Mouse (Mus musculus): ENCODE measurements at regions not wholly inside any gene's neighbourhood (a gene's known extent, or its start where the extent isn't known, plus 50 kb on each side); places are given as distances from the start of the nearest gene placed in this dataset.

DNA sequence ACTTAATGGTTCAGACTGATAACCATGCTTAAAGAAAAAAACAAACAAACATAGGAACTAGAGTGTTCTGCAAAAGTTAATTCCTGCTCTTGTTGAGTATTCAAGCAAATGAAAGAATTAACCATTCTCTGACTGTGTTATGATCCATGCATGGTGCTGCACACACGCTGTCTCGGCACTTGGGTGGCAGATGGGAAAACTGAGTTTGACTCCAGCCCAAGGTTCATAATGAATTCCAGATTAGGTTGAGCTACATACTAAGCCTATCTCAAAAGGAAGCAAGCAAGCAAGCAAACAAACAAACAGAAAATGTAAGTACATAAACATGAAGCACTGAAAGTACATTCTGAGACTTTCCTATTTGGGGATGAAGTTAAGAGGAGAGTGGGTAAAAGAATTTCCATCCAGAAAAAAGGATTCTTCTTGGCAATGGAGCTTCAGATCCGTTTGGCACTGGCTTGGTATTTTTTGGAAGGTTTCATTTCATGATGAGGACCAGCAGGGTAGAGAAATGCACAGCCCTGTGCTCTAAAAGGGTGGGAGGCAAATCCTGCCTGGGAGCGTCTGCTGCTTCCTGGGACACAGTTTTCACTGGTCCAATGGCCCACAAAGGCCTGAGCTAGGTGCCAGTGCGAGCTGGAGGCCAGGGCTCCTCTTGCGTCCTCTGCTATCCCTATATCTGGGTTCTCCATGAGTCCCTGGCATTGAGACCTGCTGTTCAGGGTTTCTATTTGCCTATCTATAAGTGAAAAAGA is 183.3 kb upstream of the 4930412O13Rik start:
- DNase-seq (ENCODE audit: low spot score), result no peak

DNA sequence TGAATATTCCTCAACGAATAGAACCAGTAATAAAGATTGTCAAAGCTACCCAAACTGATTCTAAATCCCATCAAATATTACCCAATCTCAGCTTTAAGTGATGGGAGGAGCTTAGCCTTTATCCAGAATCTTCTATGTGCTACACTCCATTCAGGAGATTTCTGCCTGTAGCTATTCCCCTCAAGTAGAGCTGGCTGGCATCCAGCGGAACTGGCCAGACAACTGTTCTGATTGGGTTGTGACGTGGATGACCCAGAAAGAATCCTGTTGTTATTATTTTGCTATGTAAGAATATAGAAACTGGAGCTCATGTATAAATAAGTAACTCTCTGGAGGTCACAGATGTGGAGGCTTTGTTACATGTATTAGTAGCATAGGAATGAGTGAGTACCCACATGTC is 176.8 kb upstream of the 4930412O13Rik start:
- Histone ChIP-seq H3K36me3 (ENCODE audit: insufficient read depth, low read length) (no peaks in the 10 kb centered on the region), H3K27ac (ENCODE audit: low read length) (no peak overlapping the region), H3K9me3 (ENCODE audit: low read length) (no peaks in the 10 kb centered on the region), H3K4me2 (replicated peaks; ENCODE audit: low read depth, low read length) (no peak overlapping the region), H3K9ac (replicated peaks; ENCODE audit: low read depth) (no peak overlapping the region), H3K4me1 (ENCODE audit: insufficient read depth, low read depth, low read length) (no peaks in the 10 kb centered on the region), H3K4me3 (ENCODE audit: low read depth, low read length) (no peak overlapping the region), H3K27me3 (replicated peaks; ENCODE audit: insufficient read depth, low read length) (no peaks in the 10 kb centered on the region)
- 57% methylated on average over 3 of the region's 3 CpGs for WGBS
- no peak for DNase-seq (ENCODE audit: low spot score)
- TF ChIP-seq EP300 (IDR thresholded peaks at IDR 0.05) (no peak), CTCF (IDR thresholded peaks at IDR 0.05) (no peak)
- ATAC-seq, result no peak

More for the DNA sequence above, 183.3 kb upstream of the 4930412O13Rik start:
- H3K4me1 ChIP-seq (ENCODE audit: insufficient read depth, low read depth, low read length), result no peaks in the 10 kb centered on the region
- H3K9me3 ChIP-seq (ENCODE audit: low read length), result no peaks in the 10 kb centered on the region
- H3K27me3 ChIP-seq (replicated peaks; ENCODE audit: insufficient read depth, low read length), result no peaks in the 10 kb centered on the region
- H3K36me3 ChIP-seq (ENCODE audit: insufficient read depth, low read length), result no peaks in the 10 kb centered on the region
- WGBS, result 74% methylated on average over 6 of the region's 6 CpGs
- H3K4me3 ChIP-seq (ENCODE audit: low read depth, low read length), result no peak overlapping the region
- no peak for TF ChIP-seq EP300 (IDR thresholded peaks at IDR 0.05)
- TF ChIP-seq CTCF (IDR thresholded peaks at IDR 0.05), result no peak
- H3K27ac ChIP-seq (ENCODE audit: low read length), result no peak overlapping the region
- H3K4me2 ChIP-seq (replicated peaks; ENCODE audit: low read depth, low read length), result no peak overlapping the region
- no peak overlapping the region for H3K9ac ChIP-seq (replicated peaks; ENCODE audit: low read depth)
- no peak for ATAC-seq

DNA sequence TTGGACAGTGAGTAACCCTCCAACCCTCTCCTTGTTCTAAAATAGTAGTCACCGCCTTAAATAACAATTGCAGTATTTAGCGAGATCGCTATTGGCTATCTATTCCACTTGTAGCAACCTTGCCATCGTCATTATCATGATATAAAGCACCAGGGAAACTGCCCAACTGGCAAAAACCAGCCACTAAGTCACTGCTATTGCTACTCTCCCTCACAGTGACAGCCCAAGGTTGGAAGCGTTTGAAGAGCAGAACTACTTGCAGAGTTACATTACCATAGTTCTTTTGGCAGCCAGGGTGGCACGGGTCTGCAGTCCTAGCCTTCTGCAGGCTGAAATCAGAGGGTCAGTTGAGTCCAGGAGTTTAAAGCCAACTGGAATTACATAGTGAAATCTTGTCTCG is 171.6 kb upstream of the 4930412O13Rik start:
- TF ChIP-seq EP300 (IDR thresholded peaks at IDR 0.05) (no peak), CTCF (IDR thresholded peaks at IDR 0.05) (no peak)

DNA sequence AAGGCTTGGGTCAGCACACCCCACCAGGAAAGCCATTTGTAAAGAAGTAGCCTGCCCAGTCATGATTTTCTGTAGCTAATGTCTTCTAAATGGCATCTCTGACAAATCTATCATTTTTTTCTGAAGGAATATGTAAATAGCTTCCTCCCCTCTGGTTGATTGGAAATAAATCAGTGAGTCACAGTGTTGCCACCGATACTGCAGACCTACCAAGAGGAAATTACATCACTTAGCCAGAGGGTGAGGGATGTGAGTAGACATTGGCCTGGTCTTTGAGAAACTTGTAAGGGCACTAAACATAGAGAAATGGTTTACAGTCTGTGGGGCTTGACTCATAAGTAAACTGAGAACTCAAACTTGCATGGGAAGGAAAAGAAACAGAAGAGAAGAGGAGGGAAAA is 163.1 kb upstream of the 4930412O13Rik start:
- H3K9me3 ChIP-seq (ENCODE audit: low read length), result no peaks in the 10 kb centered on the region
- no peaks in the 10 kb centered on the region for H3K36me3 ChIP-seq (ENCODE audit: insufficient read depth, low read length)
- H3K27me3 ChIP-seq (replicated peaks; ENCODE audit: insufficient read depth, low read length), result no peaks in the 10 kb centered on the region
- DNase-seq (ENCODE audit: low spot score) (no peak), ATAC-seq (no peak)
- TF ChIP-seq CTCF (IDR thresholded peaks at IDR 0.05), result no peak
- TF ChIP-seq EP300 (IDR thresholded peaks at IDR 0.05), result no peak
- 55% methylated on average over 1 of the region's 1 CpGs for WGBS
- H3K27ac ChIP-seq (ENCODE audit: low read length), result no peak overlapping the region
- H3K4me3 ChIP-seq (ENCODE audit: low read depth, low read length), result no peak overlapping the region
- H3K4me1 ChIP-seq (ENCODE audit: insufficient read depth, low read depth, low read length), result no peaks in the 10 kb centered on the region
- no peak overlapping the region for H3K9ac ChIP-seq (replicated peaks; ENCODE audit: low read depth)
- H3K4me2 ChIP-seq (replicated peaks; ENCODE audit: low read depth, low read length), result no peak overlapping the region

More for the DNA sequence above, 171.6 kb upstream of the 4930412O13Rik start:
- Histone ChIP-seq H3K4me1 (ENCODE audit: insufficient read depth, low read depth, low read length) (no peaks in the 10 kb centered on the region), H3K9me3 (ENCODE audit: low read length) (no peaks in the 10 kb centered on the region), H3K27ac (ENCODE audit: low read length) (no peak overlapping the region), H3K4me2 (replicated peaks; ENCODE audit: low read depth, low read length) (no peak overlapping the region), H3K36me3 (ENCODE audit: insufficient read depth, low read length) (no peaks in the 10 kb centered on the region), H3K4me3 (ENCODE audit: low read depth, low read length) (no peak overlapping the region), H3K9ac (replicated peaks; ENCODE audit: low read depth) (no peak overlapping the region), H3K27me3 (replicated peaks; ENCODE audit: insufficient read depth, low read length) (no peaks in the 10 kb centered on the region)
- WGBS, result 77% methylated on average over 7 of the region's 7 CpGs
- no peak for DNase-seq (ENCODE audit: low spot score)
- no peak for ATAC-seq

DNA sequence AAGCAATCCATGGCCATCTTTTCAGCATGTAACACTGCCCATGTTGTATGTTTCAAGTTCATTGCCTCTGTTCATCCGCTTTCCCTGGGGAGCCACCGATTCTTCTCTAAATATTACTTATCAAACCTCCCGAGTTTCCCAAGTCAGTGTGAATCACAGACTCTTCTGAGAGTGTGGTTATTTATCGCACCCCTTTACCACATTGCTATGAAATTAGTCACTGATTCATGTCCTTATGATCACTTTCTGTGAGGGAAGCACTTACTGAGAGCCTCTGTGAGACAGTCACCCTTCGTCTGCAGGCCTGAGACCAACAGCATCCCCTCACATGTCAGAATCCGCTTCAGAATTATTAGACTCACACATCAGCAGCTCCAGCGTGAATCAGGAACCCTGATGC is 147.8 kb upstream of the 4930412O13Rik start:
- no peaks in the 10 kb centered on the region for H3K27me3 ChIP-seq (replicated peaks; ENCODE audit: insufficient read depth, low read length)
- ATAC-seq (no peak), DNase-seq (ENCODE audit: low spot score) (no peak)
- no peaks in the 10 kb centered on the region for H3K4me1 ChIP-seq (ENCODE audit: insufficient read depth, low read depth, low read length)
- H3K36me3 ChIP-seq (ENCODE audit: insufficient read depth, low read length), result no peaks in the 10 kb centered on the region
- H3K4me3 ChIP-seq (ENCODE audit: low read depth, low read length), result no peak overlapping the region
- no peak overlapping the region for H3K27ac ChIP-seq (ENCODE audit: low read length)
- no peak for TF ChIP-seq CTCF (IDR thresholded peaks at IDR 0.05)
- TF ChIP-seq EP300 (IDR thresholded peaks at IDR 0.05), result no peak
- WGBS, result 70% methylated on average over 7 of the region's 7 CpGs
- no peaks in the 10 kb centered on the region for H3K9me3 ChIP-seq (ENCODE audit: low read length)
- no peak overlapping the region for H3K9ac ChIP-seq (replicated peaks; ENCODE audit: low read depth)
- no peak overlapping the region for H3K4me2 ChIP-seq (replicated peaks; ENCODE audit: low read depth, low read length)

DNA sequence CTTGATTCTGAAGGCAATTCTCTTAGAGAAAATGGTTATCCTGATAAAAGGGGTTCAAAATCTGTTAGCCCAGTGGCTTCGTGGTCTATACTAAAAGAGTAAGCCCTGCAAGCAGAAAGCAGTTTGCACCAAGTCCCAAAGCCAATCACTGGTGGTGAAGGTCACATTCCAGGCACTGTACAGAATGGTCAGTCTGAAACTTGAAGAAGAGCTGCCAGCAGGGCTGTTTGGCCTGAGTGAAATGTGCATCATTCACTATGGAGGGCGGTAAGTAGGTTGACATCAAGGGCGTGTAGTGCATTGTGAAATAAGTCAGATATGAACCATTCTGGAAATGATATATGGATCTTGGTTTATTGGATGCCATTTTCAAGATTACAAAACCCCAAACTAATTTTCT is 136.9 kb upstream of the 4930412O13Rik start:
- ATAC-seq, result no peak
- H3K27ac ChIP-seq (ENCODE audit: low read length), result no peak overlapping the region
- WGBS, result 85% methylated on average over 3 of the region's 3 CpGs

More for the DNA sequence above, 136.9 kb upstream of the 4930412O13Rik start:
- TF ChIP-seq EP300 (IDR thresholded peaks at IDR 0.05) (no peak), CTCF (IDR thresholded peaks at IDR 0.05) (no peak)
- H3K4me1 ChIP-seq (ENCODE audit: insufficient read depth, low read depth, low read length), result no peaks in the 10 kb centered on the region
- H3K4me3 ChIP-seq (ENCODE audit: low read depth, low read length), result no peak overlapping the region
- no peaks in the 10 kb centered on the region for H3K27me3 ChIP-seq (replicated peaks; ENCODE audit: insufficient read depth, low read length)
- H3K9ac ChIP-seq (replicated peaks; ENCODE audit: low read depth), result no peak overlapping the region
- DNase-seq (ENCODE audit: low spot score), result no peak
- H3K4me2 ChIP-seq (replicated peaks; ENCODE audit: low read depth, low read length), result no peak overlapping the region
- H3K9me3 ChIP-seq (ENCODE audit: low read length), result no peaks in the 10 kb centered on the region
- H3K36me3 ChIP-seq (ENCODE audit: insufficient read depth, low read length), result no peaks in the 10 kb centered on the region
